Mouse (Mus musculus): Measurements from ENCODE around the gene Bag6. TPM values are rescaled to one million over a fixed set of nuclear protein-coding genes. Genes with fewer than 3 reads are reported as not detected.

Bag6 gene
- total and polyA plus RNA-seq, 2 experiments from 2014 or later = 68.9 to 339 TPM

DNA sequence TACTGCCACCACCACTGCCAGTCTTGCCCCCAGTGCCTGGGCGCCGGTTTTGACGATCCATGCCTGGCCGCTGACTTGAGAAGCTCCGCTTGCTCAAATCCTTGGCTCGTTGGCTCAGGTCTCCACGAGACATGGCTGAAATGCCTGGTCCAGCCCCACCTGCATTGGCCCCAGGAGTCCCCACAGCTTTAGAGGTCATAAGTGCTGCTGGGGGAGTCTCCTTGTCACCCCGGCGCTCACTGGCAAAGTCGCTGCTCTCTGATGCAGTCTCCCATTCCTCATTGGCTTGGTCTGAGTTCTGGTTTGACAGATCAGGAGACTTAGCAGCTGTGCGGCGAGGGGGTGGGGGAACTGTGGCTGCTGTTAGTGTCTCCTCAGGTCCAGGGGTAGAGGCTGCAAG is 20.5 kb downstream of the Bag6 start:
- no peak for DNase-seq (ENCODE audit: low spot score)

DNA sequence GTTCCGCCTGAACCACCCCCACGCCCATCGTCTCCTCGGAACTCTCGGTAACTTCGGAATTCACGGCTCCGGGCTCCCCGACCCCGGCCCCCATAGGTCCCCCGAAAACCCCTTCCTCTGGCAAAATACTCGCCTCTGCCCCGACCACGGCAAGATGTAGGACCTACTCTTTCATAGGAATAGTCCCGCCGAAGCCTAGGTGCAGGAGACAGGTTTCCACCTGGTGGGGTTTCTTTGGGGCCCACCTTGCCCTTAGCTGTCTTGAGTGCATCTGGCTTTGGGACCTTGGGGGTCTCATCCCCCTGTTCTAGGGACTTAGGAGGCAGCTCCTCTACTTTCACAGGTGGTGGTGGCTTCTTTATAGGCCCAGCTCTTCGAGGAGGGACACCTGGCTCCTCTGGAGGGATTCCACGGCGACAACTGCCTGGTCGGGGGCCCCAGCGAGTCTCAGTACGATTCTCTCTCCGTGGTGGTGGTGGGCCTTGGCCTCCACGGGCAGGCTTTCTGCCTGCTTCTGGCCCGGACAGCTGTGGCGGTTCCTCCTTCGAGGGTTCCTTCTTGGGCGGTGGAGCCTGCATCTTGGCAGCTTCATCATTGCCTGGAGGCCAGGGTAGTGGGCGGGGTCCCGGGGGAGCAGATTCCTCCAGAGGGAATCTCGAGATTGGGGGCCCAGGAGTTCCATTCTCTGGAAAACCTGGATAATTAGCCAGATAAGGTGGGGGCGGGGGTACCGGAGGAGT is 21.7 kb downstream of the Bag6 start:
- WGBS = 91% methylated on average over 33 of the region's 33 CpGs
- H3K4me1 ChIP-seq (ENCODE audit: insufficient read depth, low read length) = no peaks in the 10 kb centered on the region
- TF ChIP-seq CTCF (IDR thresholded peaks at IDR 0.05) = no peak
- DNase-seq (ENCODE audit: low spot score) (no peak), ATAC-seq (ENCODE audit: low FRiP score) (no peak)
- H3K27me3 ChIP-seq (ENCODE audit: insufficient read depth, low read length) = no peaks in the 10 kb centered on the region
- peaks cover 97% of the 10 kb centered on the region for H3K36me3 ChIP-seq (ENCODE audit: insufficient read depth, low read length)
- no peak overlapping the region for H3K4me2 ChIP-seq (ENCODE audit: low read depth, low read length, poor library complexity, severe bottlenecking)
- H3K9ac ChIP-seq (replicated peaks; ENCODE audit: low read length, poor library complexity, severe bottlenecking) = no peak overlapping the region
- H3K4me3 ChIP-seq (ENCODE audit: low read depth, low read length) = no peak overlapping the region
- no peak overlapping the region for H3K27ac ChIP-seq (ENCODE audit: low read depth, low read length)
- no peaks in the 10 kb centered on the region for H3K9me3 ChIP-seq (ENCODE audit: low read length)

More for the DNA sequence above, 20.5 kb downstream of the Bag6 start:
- no peak overlapping the region for H3K9ac ChIP-seq (replicated peaks; ENCODE audit: low read length, poor library complexity, severe bottlenecking)
- H3K9me3 ChIP-seq (ENCODE audit: low read length) = no peaks in the 10 kb centered on the region
- no peak for TF ChIP-seq CTCF (IDR thresholded peaks at IDR 0.05)
- no peak for ATAC-seq (ENCODE audit: low FRiP score)
- H3K27me3 ChIP-seq (ENCODE audit: insufficient read depth, low read length) = no peaks in the 10 kb centered on the region
- H3K4me1 ChIP-seq (ENCODE audit: insufficient read depth, low read length) = no peaks in the 10 kb centered on the region
- 93% methylated on average over 12 of the region's 12 CpGs for WGBS
- no peak overlapping the region for H3K4me2 ChIP-seq (ENCODE audit: low read depth, low read length, poor library complexity, severe bottlenecking)
- peaks cover 93% of the 10 kb centered on the region for H3K36me3 ChIP-seq (ENCODE audit: insufficient read depth, low read length)
- H3K27ac ChIP-seq (ENCODE audit: low read depth, low read length) = no peak overlapping the region
- H3K4me3 ChIP-seq (ENCODE audit: low read depth, low read length) = no peak overlapping the region

DNA sequence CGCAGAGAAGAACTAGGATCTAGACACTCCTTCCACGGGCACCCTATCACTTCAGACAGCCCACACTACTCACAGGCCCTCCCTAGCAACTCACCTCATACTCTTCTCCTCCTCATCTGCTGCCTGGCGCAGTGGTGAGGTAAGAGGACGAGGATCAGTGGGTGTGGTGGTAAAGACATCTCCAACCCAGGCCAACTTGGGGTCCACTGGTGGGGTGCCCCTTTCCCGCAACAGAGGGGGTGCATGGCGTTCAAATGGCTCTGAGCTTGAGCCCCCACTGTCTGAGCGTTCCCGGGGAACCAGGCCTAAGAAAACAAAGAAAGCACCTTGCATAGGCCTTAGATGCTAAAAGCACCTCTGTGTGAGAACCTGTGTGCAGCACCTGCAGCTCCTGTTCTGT is 22.3 kb downstream of the Bag6 start:
- ATAC-seq (ENCODE audit: low FRiP score) = no peak
- Histone ChIP-seq H3K9me3 (ENCODE audit: low read length) (no peaks in the 10 kb centered on the region), H3K4me3 (ENCODE audit: low read depth, low read length) (no peak overlapping the region), H3K9ac (replicated peaks; ENCODE audit: low read length, poor library complexity, severe bottlenecking) (no peak overlapping the region), H3K27ac (ENCODE audit: low read depth, low read length) (no peak overlapping the region), H3K27me3 (ENCODE audit: insufficient read depth, low read length) (no peaks in the 10 kb centered on the region), H3K4me1 (ENCODE audit: insufficient read depth, low read length) (peaks cover 3% of the 10 kb centered on the region; the same call in 1 of the 2 replicates), H3K4me2 (ENCODE audit: low read depth, low read length, poor library complexity, severe bottlenecking) (no peak overlapping the region), H3K36me3 (ENCODE audit: insufficient read depth, low read length) (peaks cover 99% of the 10 kb centered on the region)
- no peak for TF ChIP-seq CTCF (IDR thresholded peaks at IDR 0.05)
- DNase-seq (ENCODE audit: low spot score) = no peak
- 94% methylated on average over 8 of the region's 8 CpGs for WGBS

DNA sequence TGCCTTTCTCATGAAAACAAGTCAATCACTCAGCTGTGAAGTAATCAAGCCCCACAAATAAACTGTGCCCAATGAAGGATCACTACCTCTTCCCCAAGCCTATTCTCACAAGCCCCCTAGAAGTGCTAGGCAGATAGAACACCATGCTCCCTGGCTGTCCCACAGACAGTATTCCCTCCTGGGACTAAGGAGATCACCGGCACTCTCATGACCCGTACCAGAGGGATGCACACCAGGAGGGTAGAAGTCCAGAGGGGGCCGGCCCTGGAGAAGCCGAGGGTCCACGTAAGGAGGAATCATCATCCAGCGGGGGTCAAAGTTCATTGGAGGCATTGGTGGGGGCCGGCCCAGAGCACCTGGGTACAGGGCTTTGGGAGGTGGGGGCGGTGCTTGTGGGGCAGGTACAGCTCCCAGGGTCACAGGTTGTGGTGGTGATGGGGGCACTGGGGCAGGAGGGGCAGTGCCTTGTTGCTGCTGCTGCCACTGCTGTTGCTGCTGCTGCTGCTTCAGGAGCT is 22.7 kb downstream of the Bag6 start:
- TF ChIP-seq CTCF (IDR thresholded peaks at IDR 0.05) = no peak
- H3K9me3 ChIP-seq (ENCODE audit: low read length) = no peaks in the 10 kb centered on the region
- DNase-seq (ENCODE audit: low spot score) (no peak), ATAC-seq (ENCODE audit: low FRiP score) (no peak)
- peaks cover 5% of the 10 kb centered on the region; the same call in 1 of the 2 replicates for H3K4me1 ChIP-seq (ENCODE audit: insufficient read depth, low read length)
- no peak overlapping the region for H3K4me2 ChIP-seq (ENCODE audit: low read depth, low read length, poor library complexity, severe bottlenecking)
- no peaks in the 10 kb centered on the region for H3K27me3 ChIP-seq (ENCODE audit: insufficient read depth, low read length)
- WGBS = 91% methylated on average over 8 of the region's 8 CpGs
- H3K27ac ChIP-seq (ENCODE audit: low read depth, low read length) = no peak overlapping the region
- H3K4me3 ChIP-seq (ENCODE audit: low read depth, low read length) = no peak overlapping the region
- H3K9ac ChIP-seq (replicated peaks; ENCODE audit: low read length, poor library complexity, severe bottlenecking) = no peak overlapping the region
- H3K36me3 ChIP-seq (ENCODE audit: insufficient read depth, low read length) = peaks cover 94% of the 10 kb centered on the region

DNA sequence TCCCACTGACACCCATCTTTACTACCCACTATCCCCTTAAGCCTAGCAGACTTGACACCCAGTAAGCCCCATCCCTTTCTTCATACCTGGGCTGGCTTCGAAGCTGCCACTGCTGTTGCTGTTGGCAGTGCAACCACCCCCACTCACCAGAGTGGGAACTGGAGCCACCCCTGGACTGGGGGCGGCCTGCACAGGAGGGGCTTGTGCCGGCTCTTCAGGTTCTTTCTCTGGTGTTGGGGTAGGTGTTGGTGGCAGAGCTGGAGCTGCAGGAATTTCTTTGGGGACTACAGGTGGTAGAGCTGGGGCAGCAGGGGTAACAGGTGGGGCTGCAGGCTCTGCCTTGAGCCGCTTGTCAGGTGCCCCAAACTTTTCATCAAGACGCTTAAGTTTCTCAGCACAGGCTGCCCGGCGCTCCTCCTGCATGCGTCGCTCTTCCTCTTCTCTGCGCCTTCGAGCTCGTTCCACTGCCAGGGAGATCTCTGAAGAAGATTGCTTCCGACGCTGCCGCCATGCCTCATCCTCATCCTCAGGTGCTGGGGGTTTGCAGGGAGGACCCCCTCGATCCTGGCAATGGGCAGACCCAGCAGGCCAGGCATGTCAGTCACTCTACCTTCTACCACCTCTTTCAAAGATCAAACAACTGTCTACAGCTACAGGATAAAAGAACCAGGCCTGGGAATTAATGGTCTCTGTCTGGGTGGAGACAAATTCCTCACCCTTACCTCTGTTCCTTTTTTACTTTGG is 24.0 kb downstream of the Bag6 start:
- H3K4me1 ChIP-seq (ENCODE audit: insufficient read depth, low read length) = peaks cover 8% of the 10 kb centered on the region; the same call in 1 of the 2 replicates
- ATAC-seq (ENCODE audit: low FRiP score) (no peak), DNase-seq (ENCODE audit: low spot score) (no peak)
- peaks cover 81% of the 10 kb centered on the region for H3K36me3 ChIP-seq (ENCODE audit: insufficient read depth, low read length)
- H3K27me3 ChIP-seq (ENCODE audit: insufficient read depth, low read length) = no peaks in the 10 kb centered on the region
- no peak overlapping the region for H3K9ac ChIP-seq (replicated peaks; ENCODE audit: low read length, poor library complexity, severe bottlenecking)
- WGBS = 95% methylated on average over 16 of the region's 16 CpGs
- no peak overlapping the region for H3K27ac ChIP-seq (ENCODE audit: low read depth, low read length)
- H3K4me2 ChIP-seq (ENCODE audit: low read depth, low read length, poor library complexity, severe bottlenecking) = no peak overlapping the region
- no peaks in the 10 kb centered on the region for H3K9me3 ChIP-seq (ENCODE audit: low read length)
- no peak overlapping the region for H3K4me3 ChIP-seq (ENCODE audit: low read depth, low read length)
- no peak for TF ChIP-seq CTCF (IDR thresholded peaks at IDR 0.05)

DNA sequence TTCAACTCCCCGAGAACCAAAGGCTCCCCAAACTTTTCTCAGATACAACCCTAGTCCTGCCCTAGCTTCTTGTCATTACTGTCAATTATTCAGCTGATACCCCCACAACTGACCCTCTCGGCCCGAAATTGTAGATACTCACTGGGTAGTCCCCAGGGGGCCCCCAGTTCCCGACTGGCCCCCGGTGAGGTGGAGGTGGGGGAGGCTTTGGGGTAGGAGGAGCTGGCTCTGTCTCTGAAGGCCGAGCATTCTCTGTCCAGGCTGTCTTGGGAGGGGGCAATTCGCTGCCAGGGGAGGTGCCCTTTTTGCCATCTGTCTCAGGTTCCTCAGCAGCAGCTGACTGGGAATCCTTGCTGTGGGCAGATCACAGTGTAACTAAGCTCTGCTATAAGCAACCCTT is 24.7 kb downstream of the Bag6 start:
- DNase-seq (ENCODE audit: low spot score) (no peak), ATAC-seq (ENCODE audit: low FRiP score) (no peak)
- Histone ChIP-seq H3K27me3 (ENCODE audit: insufficient read depth, low read length) (no peaks in the 10 kb centered on the region), H3K9ac (replicated peaks; ENCODE audit: low read length, poor library complexity, severe bottlenecking) (no peak overlapping the region), H3K9me3 (ENCODE audit: low read length) (no peaks in the 10 kb centered on the region), H3K4me2 (ENCODE audit: low read depth, low read length, poor library complexity, severe bottlenecking) (no peak overlapping the region), H3K4me1 (ENCODE audit: insufficient read depth, low read length) (peaks cover 8% of the 10 kb centered on the region; the same call in 1 of the 2 replicates), H3K4me3 (ENCODE audit: low read depth, low read length) (no peak overlapping the region), H3K36me3 (ENCODE audit: insufficient read depth, low read length) (peaks cover 75% of the 10 kb centered on the region), H3K27ac (ENCODE audit: low read depth, low read length) (no peak overlapping the region)
- WGBS = 82% methylated on average over 7 of the region's 7 CpGs
- no peak for TF ChIP-seq CTCF (IDR thresholded peaks at IDR 0.05)

Measured in midbrain, postnatal 0 days (tissue).